Mouse (Mus musculus) liver, postnatal 0 days (tissue): ENCODE results near the gene Ppp1r15a.

Source experiments
- CTCF ChIP-seq: sonication (generic); IDR thresholded peaks from 2 replicates; pipeline ENCODE4 v1.5.1; 2016; ENCODE audit warnings: antibody characterized with exemption, low read depth
- EP300 ChIP-seq: IDR thresholded peaks from 2 replicates; pipeline ENCODE4 v1.6.1; 2016; ENCODE audit warnings: antibody characterized with exemption, low read depth, mild to moderate bottlenecking

GRCm38 (mm10) chr7:45482166-45482565 lies 43.9 kb downstream of the Ppp1r15a start:
- TF ChIP-seq CTCF: no peak
- TF ChIP-seq EP300: no peak
